Mouse (Mus musculus) embryonic fibroblast, embryonic 13.5 days (primary cell): ENCODE measurements around the gene Esam.

Experiments
- CTCF ChIP-seq: IDR thresholded peaks from 2 replicates; pipeline ENCODE4 v1.5.1; 2011; ENCODE audit warnings: mild to moderate bottlenecking, control low read depth, low read length, moderate library complexity, borderline replicate concordance; ENCODE audit not compliant: insufficient read depth
- POLR2A ChIP-seq: IDR thresholded peaks from 2 replicates; pipeline ENCODE4 v1.6.1; 2011; ENCODE audit warnings: low read depth, mild to moderate bottlenecking, control low read depth, low read length, moderate library complexity

DNA sequence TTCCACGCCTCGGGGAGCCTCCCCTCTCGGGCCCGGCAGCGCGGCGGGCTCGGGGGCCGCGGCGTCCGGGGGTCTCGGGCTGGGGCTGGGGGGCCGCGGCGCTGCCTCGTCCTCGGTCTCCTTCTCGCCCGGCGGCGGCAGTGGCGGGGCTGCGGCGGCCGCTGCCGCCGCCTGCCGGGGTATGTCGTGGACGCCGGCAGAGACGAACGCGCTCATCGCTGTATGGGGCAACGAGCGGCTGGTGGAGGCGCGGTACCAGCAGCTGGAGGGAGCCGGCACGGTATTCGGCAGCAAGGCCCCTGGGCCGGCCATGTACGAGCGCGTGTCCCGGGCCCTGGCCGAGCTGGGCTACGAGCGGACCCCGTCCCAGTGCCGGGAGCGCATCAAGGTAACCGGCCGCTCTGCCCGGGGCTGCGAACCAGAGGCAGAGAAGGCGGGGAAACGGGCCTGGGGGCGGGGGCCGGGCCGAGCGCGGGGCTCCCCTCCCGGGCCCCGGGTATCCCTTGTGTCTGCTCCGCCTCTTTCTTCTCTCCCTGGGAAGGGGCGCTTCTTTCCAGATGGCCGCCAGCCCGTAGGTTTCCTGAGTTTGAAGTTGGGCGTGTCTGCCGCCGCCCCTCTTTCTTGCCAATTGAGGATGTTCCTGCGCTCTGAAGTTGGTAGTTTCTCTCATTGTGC lies 38.3 kb upstream of the Esam start:
- TF ChIP-seq CTCF: no peak
- no peak for TF ChIP-seq POLR2A
